Mouse (Mus musculus) adrenal gland, postnatal 14 days (tissue): ENCODE results near the gene Gm16503. TPM values are rescaled to one million over a fixed set of nuclear protein-coding genes. Genes with fewer than 3 reads are reported as not detected.

Experiments used
- total RNA-seq: library from RNA; stranded (reverse); gene quantifications from 2 replicates; pipeline ENCODE4 v1.2.3, GENCODE M21; 2021

The Gm16503 gene
- total RNA-seq, 1 experiment from 2014 or later: 0.59 TPM

Other genes starting within 250 kb of the Gm16503 start
- gene Zfp988, start 234.5 kb upstream of the Gm16503 start, total RNA-seq: 0.19 TPM in 1 of 2 replicates, not detected in the other
- gene Zfp978, start 178.9 kb upstream of the Gm16503 start, total RNA-seq: not detected in 2 replicates
- 13.0 and 14.9 TPM in 2 replicates for gene Zfp982, start 47.8 kb upstream of the Gm16503 start, total RNA-seq
- gene Zfp985, start 13.1 kb downstream of the Gm16503 start, total RNA-seq: 0.22 and 0.64 TPM in 2 replicates
- 3.1 and 4.7 TPM in 2 replicates for gene Zfp979, start 102.3 kb downstream of the Gm16503 start, total RNA-seq
- 0.22 and 0.49 TPM in 2 replicates for gene Zfp534, start 162.3 kb downstream of the Gm16503 start, total RNA-seq